Mouse (Mus musculus) E14TG2a.4 (cell line): ENCODE data around the gene Ism2.

Experiments used
- CTCF ChIP-seq: conservative IDR thresholded peaks from 2 replicates; pipeline ENCODE4 v1.5.1; 2014; ENCODE audit warnings: low read length
- POU5F1 ChIP-seq: IDR thresholded peaks from 2 replicates; pipeline ENCODE4 v1.6.1; 2014; ENCODE audit warnings: low read length, borderline replicate concordance

GRCm38 (mm10) chr12:87267682-87268081, 31.8 kb downstream of the Ism2 start:
- TF ChIP-seq CTCF (peak; percentile 53), POU5F1 (no peak)
